Mouse (Mus musculus) myocyte (in vitro differentiated cells): ENCODE measurements at regions not wholly inside any gene's neighbourhood (a gene's known extent, or its start where the extent isn't known, plus 50 kb on each side); places are given as distances from the start of the nearest gene placed in this dataset.

Experiments
- H3K27me3 ChIP-seq: one replicate; pipeline ENCODE4 v1.6.1; 2011; ENCODE audit not compliant: control insufficient read depth, insufficient read depth, insufficient read length
- H3K36me3 ChIP-seq: one replicate; pipeline ENCODE4 v1.6.1; 2011; ENCODE audit not compliant: control insufficient read depth, insufficient read depth
- H3K4me2 ChIP-seq: one replicate; pipeline ENCODE4 v1.6.1; 2011; ENCODE audit warnings: low read depth, control low read depth
- H3K4me3 ChIP-seq: one replicate; pipeline ENCODE4 v1.5.1; 2011; ENCODE audit warnings: mild to moderate bottlenecking, control low read depth, moderate library complexity
- H3K79me2 ChIP-seq: one replicate; pipeline ENCODE4 v1.6.1; 2011; ENCODE audit not compliant: control insufficient read depth, insufficient read depth
- H3ac ChIP-seq: one replicate; pipeline ENCODE4 v1.6.1; 2011; ENCODE audit not compliant: control insufficient read depth, insufficient read length
- CEBPB ChIP-seq: IDR thresholded peaks from 2 replicates; pipeline ENCODE4 v1.6.1; 2011; ENCODE audit warnings: mild to moderate bottlenecking, moderate library complexity; ENCODE audit not compliant: poor library complexity, insufficient read depth, severe bottlenecking
- E2F4 ChIP-seq: IDR thresholded peaks from one replicate; pipeline ENCODE4 v1.6.1; 2011; ENCODE audit warnings: mild to moderate bottlenecking, control low read depth, moderate library complexity; ENCODE audit not compliant: insufficient read depth
- MAX ChIP-seq: IDR thresholded peaks from one replicate; pipeline ENCODE4 v1.6.1; 2011; ENCODE audit warnings: low read depth, mild to moderate bottlenecking, control low read depth
- MYOD1 ChIP-seq, 3 experiments: IDR thresholded peaks; one replicate each; pipeline ENCODE4 v1.6.1; 2011; ENCODE audit warnings: control low read depth in 2 of 3, low read depth in 2 of 3, mild to moderate bottlenecking in 2 of 3, moderate library complexity in 1 of 3; ENCODE audit not compliant: insufficient read length in 2 of 3, control insufficient read depth in 1 of 3
- MYOG ChIP-seq, 3 experiments: IDR thresholded peaks; one replicate each; pipeline ENCODE4 v1.6.1; 2011; ENCODE audit warnings: control low read depth in 2 of 3, low read depth in 2 of 3, mild to moderate bottlenecking in 2 of 3; ENCODE audit not compliant: insufficient read length in 2 of 3, control insufficient read depth in 1 of 3, insufficient read depth in 1 of 3
- POLR2A ChIP-seq: IDR thresholded peaks from one replicate; pipeline ENCODE4 v1.6.1; 2011; ENCODE audit warnings: low read depth, mild to moderate bottlenecking, control low read depth, moderate library complexity; ENCODE audit not compliant: insufficient read length
- POLR2AphosphoS2 ChIP-seq: IDR thresholded peaks from one replicate; pipeline ENCODE4 v1.6.1; 2011; ENCODE audit warnings: low read depth, control low read depth; ENCODE audit not compliant: insufficient read length
- REST ChIP-seq: IDR thresholded peaks from one replicate; pipeline ENCODE4 v1.6.1; 2011; ENCODE audit warnings: mild to moderate bottlenecking, control low read depth, moderate library complexity; ENCODE audit not compliant: insufficient read depth, insufficient read length
- SRF ChIP-seq: IDR thresholded peaks from one replicate; pipeline ENCODE4 v1.6.1; 2011; ENCODE audit warnings: low read depth; ENCODE audit not compliant: control insufficient read depth, insufficient read length
- TCF12 ChIP-seq: IDR thresholded peaks from one replicate; pipeline ENCODE4 v1.6.1; 2011; ENCODE audit warnings: mild to moderate bottlenecking, control low read depth; ENCODE audit not compliant: poor library complexity, insufficient read depth, severe bottlenecking
- TCF3 ChIP-seq: IDR thresholded peaks from one replicate; pipeline ENCODE4 v1.6.1; 2011; ENCODE audit warnings: low read depth, control low read depth; ENCODE audit not compliant: insufficient read length
- USF1 ChIP-seq: IDR thresholded peaks from one replicate; pipeline ENCODE4 v1.6.1; 2011; ENCODE audit warnings: low read depth, mild to moderate bottlenecking, control low read depth, moderate library complexity

DNA sequence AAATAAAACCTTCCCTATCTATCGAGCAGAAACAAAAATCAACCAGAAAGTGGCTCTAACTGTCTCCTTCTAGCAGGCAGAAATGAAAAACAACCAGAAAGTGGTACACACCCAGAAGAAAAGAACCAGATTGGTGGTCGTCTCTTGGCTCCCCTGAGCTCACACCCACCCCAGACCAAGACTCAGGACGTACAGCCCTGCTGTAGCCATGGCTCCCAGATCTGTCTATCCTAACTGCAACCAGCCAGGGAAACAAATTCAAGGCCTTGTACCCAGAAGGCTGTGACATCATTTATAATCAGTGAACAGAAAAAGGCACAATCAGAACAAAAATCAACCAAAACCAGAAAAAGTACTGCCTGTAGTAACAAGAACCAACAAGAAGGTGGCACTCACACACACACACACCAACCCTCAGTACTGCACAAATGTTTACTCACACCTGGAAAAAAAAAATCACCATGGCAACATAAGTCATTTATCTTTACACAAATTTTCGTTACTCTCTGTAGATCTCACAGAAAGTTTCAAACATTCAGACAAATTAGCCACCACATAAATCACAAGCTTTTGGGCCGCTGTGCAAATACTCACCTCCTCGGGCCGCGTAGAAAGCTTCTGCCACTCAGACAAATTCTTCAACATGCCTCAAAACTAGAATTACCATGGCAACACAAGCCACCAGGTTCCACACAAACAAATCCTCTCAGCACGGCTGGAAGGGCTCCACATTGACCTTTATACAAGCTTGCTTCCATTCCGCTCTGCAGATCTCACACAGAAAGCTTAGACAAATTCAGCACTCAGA is 85.1 kb upstream of the Smlr1 start:
- Histone ChIP-seq H3K4me3 (no peak overlapping the region), H3K27me3 (no peaks in the 10 kb centered on the region), H3K4me2 (no peak overlapping the region), H3K79me2 (no peaks in the 10 kb centered on the region), H3ac (no peak overlapping the region), H3K36me3 (no peaks in the 10 kb centered on the region)
- TF ChIP-seq SRF, result no peak
- no peak for TF ChIP-seq MYOD1 (IDR thresholded peaks at IDR 0.05; ENCODE audit: control insufficient read depth in 1 of 3, insufficient read length in 2 of 3, low read depth in 2 of 3)
- TF ChIP-seq TCF12, result no peak
- no peak for TF ChIP-seq MAX
- no peak for TF ChIP-seq POLR2AphosphoS2
- no peak for TF ChIP-seq POLR2A
- TF ChIP-seq REST, result no peak
- TF ChIP-seq E2F4, result no peak
- no peak for TF ChIP-seq TCF3
- TF ChIP-seq MYOG (IDR thresholded peaks at IDR 0.05; ENCODE audit: control insufficient read depth in 1 of 3, insufficient read depth in 1 of 3, insufficient read length in 2 of 3, low read depth in 2 of 3), result no peak
- no peak for TF ChIP-seq CEBPB
- no peak for TF ChIP-seq USF1

DNA sequence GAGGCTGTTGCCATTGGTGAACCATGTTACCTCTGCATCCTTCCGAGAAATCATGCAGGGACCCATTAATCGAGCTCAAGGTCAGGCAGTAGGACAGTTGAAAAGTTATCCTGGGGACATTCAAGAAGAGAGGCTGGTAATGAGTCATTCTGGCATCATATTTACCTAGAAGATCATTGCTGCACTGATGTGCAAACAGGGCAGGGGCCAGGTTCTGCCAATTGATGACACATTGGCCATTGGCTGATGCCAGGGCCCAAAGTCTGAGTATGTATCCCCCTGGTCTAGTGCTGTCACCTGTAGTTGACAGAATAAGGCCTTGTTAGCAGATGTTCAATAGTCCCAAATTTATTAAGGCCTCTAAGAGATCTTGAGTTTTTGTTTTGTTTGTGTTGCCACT is 83.6 kb upstream of the Smlr1 start:
- Histone ChIP-seq H3K4me2 (no peak overlapping the region), H3ac (no peak overlapping the region), H3K4me3 (no peak overlapping the region), H3K79me2 (no peaks in the 10 kb centered on the region), H3K36me3 (no peaks in the 10 kb centered on the region), H3K27me3 (no peaks in the 10 kb centered on the region)
- no peak for TF ChIP-seq POLR2A
- TF ChIP-seq E2F4, result no peak
- no peak for TF ChIP-seq POLR2AphosphoS2
- TF ChIP-seq MYOD1 (IDR thresholded peaks at IDR 0.05; ENCODE audit: control insufficient read depth in 1 of 3, insufficient read length in 2 of 3, low read depth in 2 of 3), result no peak
- TF ChIP-seq MAX, result no peak
- TF ChIP-seq CEBPB, result no peak
- TF ChIP-seq USF1, result no peak
- TF ChIP-seq MYOG (IDR thresholded peaks at IDR 0.05; ENCODE audit: control insufficient read depth in 1 of 3, insufficient read depth in 1 of 3, insufficient read length in 2 of 3, low read depth in 2 of 3), result no peak
- TF ChIP-seq REST, result no peak
- no peak for TF ChIP-seq SRF
- no peak for TF ChIP-seq TCF3
- TF ChIP-seq TCF12, result no peak

DNA sequence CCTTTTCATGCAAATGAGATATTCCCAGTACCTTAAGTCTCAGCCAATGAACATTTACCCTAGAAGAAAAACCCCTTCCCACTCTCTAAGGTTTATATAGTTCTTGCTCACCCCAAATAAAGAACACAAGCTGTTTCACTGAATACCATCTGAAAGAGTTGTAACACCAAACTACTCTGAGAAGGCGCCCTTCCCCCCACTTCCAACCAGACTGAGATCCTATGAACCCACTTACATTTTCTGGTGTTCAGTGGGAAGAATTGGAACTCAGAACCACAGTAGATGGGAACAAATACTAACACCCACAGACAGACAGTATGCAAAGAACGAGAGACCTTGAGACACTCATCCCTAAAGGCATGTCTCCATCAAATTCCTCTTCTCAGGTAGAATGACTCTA is 65.4 kb upstream of the Smlr1 start:
- H3K79me2 ChIP-seq, result no peaks in the 10 kb centered on the region
- TF ChIP-seq REST, result no peak
- TF ChIP-seq MYOG (IDR thresholded peaks at IDR 0.05; ENCODE audit: control insufficient read depth in 1 of 3, insufficient read depth in 1 of 3, insufficient read length in 2 of 3, low read depth in 2 of 3), result no peak
- TF ChIP-seq MAX, result no peak
- no peak for TF ChIP-seq E2F4
- no peak for TF ChIP-seq CEBPB
- no peak for TF ChIP-seq MYOD1 (IDR thresholded peaks at IDR 0.05; ENCODE audit: control insufficient read depth in 1 of 3, insufficient read length in 2 of 3, low read depth in 2 of 3)
- TF ChIP-seq TCF12, result no peak
- no peaks in the 10 kb centered on the region for H3K27me3 ChIP-seq
- H3K36me3 ChIP-seq, result no peaks in the 10 kb centered on the region
- no peak overlapping the region for H3K4me2 ChIP-seq
- H3ac ChIP-seq, result no peak overlapping the region
- no peak overlapping the region for H3K4me3 ChIP-seq

DNA sequence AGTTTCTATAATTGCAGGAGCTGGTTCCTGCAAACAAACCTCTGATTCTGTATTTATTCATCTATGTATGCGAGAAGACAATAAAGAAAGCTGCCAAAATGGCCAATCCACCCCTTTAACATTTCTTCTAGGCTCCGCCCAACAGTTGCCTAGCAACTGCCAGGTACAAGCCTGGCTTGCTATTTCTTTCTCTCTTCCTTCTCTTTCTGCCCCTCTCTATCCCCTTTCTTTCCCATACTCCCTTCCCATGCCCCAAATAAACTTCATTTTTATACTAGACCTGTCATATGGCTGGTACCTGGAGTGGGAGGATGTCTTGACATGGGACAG is 53.2 kb upstream of the Smlr1 start:
- Histone ChIP-seq H3K4me2 (no peak overlapping the region), H3K79me2 (no peaks in the 10 kb centered on the region), H3ac (no peak overlapping the region), H3K36me3 (no peaks in the 10 kb centered on the region), H3K4me3 (no peak overlapping the region), H3K27me3 (no peaks in the 10 kb centered on the region)
- no peak for TF ChIP-seq REST
- TF ChIP-seq TCF3, result no peak
- no peak for TF ChIP-seq MAX
- no peak for TF ChIP-seq SRF
- no peak for TF ChIP-seq USF1
- TF ChIP-seq MYOG (IDR thresholded peaks at IDR 0.05; ENCODE audit: control insufficient read depth in 1 of 3, insufficient read depth in 1 of 3, insufficient read length in 2 of 3, low read depth in 2 of 3), result no peak
- no peak for TF ChIP-seq POLR2AphosphoS2
- TF ChIP-seq MYOD1 (IDR thresholded peaks at IDR 0.05; ENCODE audit: control insufficient read depth in 1 of 3, insufficient read length in 2 of 3, low read depth in 2 of 3), result no peak
- TF ChIP-seq POLR2A, result no peak
- TF ChIP-seq CEBPB, result no peak
